Mouse (Mus musculus): Measurements from ENCODE around the gene Tcaf3.
A peak's percentile ranks its signal among the peaks of the same experiment; 100 is the strongest.

The Tcaf3 gene

GRCm38 (mm10) chr6:42597592-42597991, at the start of gene Tcaf3:
TSS of gene Tcaf3 (minus strand) at chr6:42597692.
- no peak for DNase-seq

GRCm38 (mm10) chr6:42644912-42645549, 47.5 kb upstream of the Tcaf3 start, which contains the start of gene Tcaf2:
TSS of gene Tcaf2 (minus strand) at chr6:42645254.
- DNase-seq: peak; percentile 94

GRCm38 (mm10) chr6:42634393-42634792, 36.9 kb upstream of the Tcaf3 start:
- no peak for DNase-seq

- DNase-seq: peak; percentile 3
These were observed 33.9 kb upstream of the Tcaf3 start for GRCm38 (mm10) chr6:42631395-42631794.

GRCm38 (mm10) chr6:42616904-42617303, 19.4 kb upstream of the Tcaf3 start:
- DNase-seq: no peak

GRCm38 (mm10) chr6:42612218-42612617, 14.7 kb upstream of the Tcaf3 start:
- peak; percentile 35 for DNase-seq

GRCm38 (mm10) chr6:42610954-42611522, 13.5 kb upstream of the Tcaf3 start:
- no peak for DNase-seq

- DNase-seq: no peak
These were observed 4.2 kb downstream of the Tcaf3 start for GRCm38 (mm10) chr6:42593138-42593882.

- DNase-seq: no peak
These were observed 10.9 kb downstream of the Tcaf3 start for GRCm38 (mm10) chr6:42586569-42586968.

GRCm38 (mm10) chr6:42583488-42583872, 14.0 kb downstream of the Tcaf3 start:
- DNase-seq: peak; percentile 26

GRCm38 (mm10) chr6:42582741-42583487, 14.6 kb downstream of the Tcaf3 start:
- DNase-seq: no peak

GRCm38 (mm10) chr6:42578678-42579077, 18.8 kb downstream of the Tcaf3 start:
- no peak for DNase-seq

GRCm38 (mm10) chr6:42577433-42577832, 20.1 kb downstream of the Tcaf3 start:
- no peak for DNase-seq

GRCm38 (mm10) chr6:42568205-42568604, 29.3 kb downstream of the Tcaf3 start:
- no peak for DNase-seq

- no peak for DNase-seq
These were observed 31.4 kb downstream of the Tcaf3 start for GRCm38 (mm10) chr6:42566076-42566598.

- no peak for DNase-seq
These were observed 35.2 kb downstream of the Tcaf3 start for GRCm38 (mm10) chr6:42562280-42562679.

GRCm38 (mm10) chr6:42560885-42561284, 36.6 kb downstream of the Tcaf3 start:
- DNase-seq: no peak

GRCm38 (mm10) chr6:42558641-42559040, 38.9 kb downstream of the Tcaf3 start:
- DNase-seq: no peak

GRCm38 (mm10) chr6:42547461-42547860, 50.0 kb downstream of the Tcaf3 start, which contains the start of gene Olfr455:
TSS of gene Olfr455 (minus strand) at chr6:42547587.
- peak; percentile 4 for DNase-seq

GRCm38 (mm10) chr6:42546180-42546579, 51.3 kb downstream of the Tcaf3 start:
- DNase-seq: no peak

GRCm38 (mm10) chr6:42545451-42545885, 52.0 kb downstream of the Tcaf3 start:
- peak; percentile 26 for DNase-seq

- no peak for DNase-seq
These were observed 52.6 kb downstream of the Tcaf3 start for GRCm38 (mm10) chr6:42544846-42545245.
